ENCODE assay signal across 16 mouse cellular contexts in the genomic region with DNA sequence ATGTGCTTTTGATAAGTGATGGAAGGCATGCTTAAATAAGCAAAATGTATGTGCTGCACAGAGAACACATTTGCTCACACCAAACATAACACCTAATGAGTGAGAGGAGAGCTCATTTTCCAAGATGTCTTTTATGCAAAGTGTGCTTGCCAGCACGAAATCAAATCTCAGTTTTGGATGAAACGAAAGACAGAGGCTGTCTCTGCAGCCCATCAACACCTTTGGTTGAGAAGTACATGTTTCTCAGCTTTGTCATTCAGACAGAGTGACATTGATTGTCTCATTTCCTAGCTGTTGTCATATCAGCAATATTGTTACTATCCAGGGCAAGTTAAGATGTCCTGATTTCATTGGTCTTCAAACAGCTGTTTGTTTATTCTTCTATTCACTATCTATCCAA. TPM values are rescaled to one million over a fixed set of nuclear protein-coding genes. Genes with fewer than 3 reads are reported as not detected.
DNase-seq lines count a peak whose midpoint lies in the region; ATAC-seq and TF ChIP-seq lines count a peak whose summit lies in the region.
"Had no signal": no experiment of that assay in that cellular context is flagged by ENCODE, and none has a peak within 500 bp of the region (broad histone marks: within the 10 kb centered on the region; RNA-seq: fewer than 3 reads in every experiment).

No protein-coding gene starts in this region.

- no peak overlapping the region for H3K4me2 ChIP-seq in forebrain, embryonic 14.5 days (ENCODE audit: low read length)
- no peak overlapping the region for H3K4me2 ChIP-seq in forebrain, embryonic 12.5 days
- no peak overlapping the region for H3K4me2 ChIP-seq in forebrain, embryonic 16.5 days (ENCODE audit: low read length)
- H3K4me2 ChIP-seq: embryonic facial prominence, embryonic 12.5 days had no signal

- DNase-seq in forebrain, embryonic 14.5 days (ENCODE audit: low spot score): peak; percentile 61
- peak; percentile 74 for DNase-seq in brain, embryonic 14.5 days (ENCODE audit: low read depth)
- DNase-seq in frontal cortex, adult 2 months (ENCODE audit: extremely low spot score in 1 of 2, low spot score in 1 of 2): no peak
- DNase-seq in kidney, adult 18-20 months: no peak
- DNase-seq: adrenal gland, adult 2 months; adrenal gland, postnatal 10 days; adrenal gland, postnatal 25 days; cerebellum, adult 11-12 months; cerebellum, adult 2 months; cerebellum, adult 9-10 months; cerebellum, postnatal 10 days; cerebellum, postnatal 25 days had no signal

- H3K27me3 ChIP-seq in forebrain, embryonic 14.5 days (replicated peaks; ENCODE audit: control insufficient read depth, insufficient read depth, low read length): no peaks in the 10 kb centered on the region
- no peaks in the 10 kb centered on the region for H3K27me3 ChIP-seq in forebrain, embryonic 12.5 days
- no peaks in the 10 kb centered on the region for H3K27me3 ChIP-seq in forebrain, embryonic 16.5 days (replicated peaks; ENCODE audit: control insufficient read depth, insufficient read depth, low read length)
- H3K27me3 ChIP-seq: embryonic facial prominence, embryonic 12.5 days had no signal

- 56% methylated on average over 2 of the region's 2 CpGs for WGBS in forebrain, embryonic 14.5 days
- 69% methylated on average over 2 of the region's 2 CpGs for WGBS in forebrain, embryonic 12.5 days
- WGBS in forebrain, embryonic 16.5 days: 55% methylated on average over 2 of the region's 2 CpGs

- no peak for TF ChIP-seq POLR2A in brain, embryonic 14.5 days (IDR thresholded peaks at IDR 0.05; ENCODE audit: borderline replicate concordance, extremely low read depth, insufficient read depth, insufficient read length, poor library complexity, severe bottlenecking)

- H3K4me1 ChIP-seq in forebrain, embryonic 14.5 days (ENCODE audit: control insufficient read depth, insufficient read depth, low read length): peaks cover 4% of the 10 kb centered on the region; the same call in 1 of the 2 replicates
- no peaks in the 10 kb centered on the region for H3K4me1 ChIP-seq in forebrain, embryonic 12.5 days
- H3K4me1 ChIP-seq in forebrain, embryonic 16.5 days (replicated peaks; ENCODE audit: control insufficient read depth, insufficient read depth, low read length): peaks cover 3% of the 10 kb centered on the region; the same call in 1 of the 2 replicates
- H3K4me1 ChIP-seq: embryonic facial prominence, embryonic 10.5 days; embryonic facial prominence, embryonic 12.5 days had no signal

- ATAC-seq in forebrain, embryonic 14.5 days: peak; percentile 82
- ATAC-seq in forebrain, embryonic 12.5 days (ENCODE audit: low FRiP score): no peak
- ATAC-seq in forebrain, embryonic 16.5 days: peak; percentile 77

- H3K4me3 ChIP-seq in forebrain, embryonic 14.5 days (ENCODE audit: low read depth, low read length): no peak overlapping the region
- no peak overlapping the region for H3K4me3 ChIP-seq in forebrain, embryonic 12.5 days (replicated peaks)
- no peak overlapping the region for H3K4me3 ChIP-seq in forebrain, embryonic 16.5 days (replicated peaks; ENCODE audit: low read length)
- H3K4me3 ChIP-seq: embryonic facial prominence, embryonic 10.5 days; embryonic facial prominence, embryonic 12.5 days had no signal

- TF ChIP-seq CTCF in brain, embryonic 14.5 days (IDR thresholded peaks at IDR 0.05; ENCODE audit: borderline replicate concordance, extremely low read depth, insufficient read depth, insufficient read length): no peak

- H3K27ac ChIP-seq in forebrain, embryonic 14.5 days (ENCODE audit: low read depth, low read length): no peak overlapping the region
- no peak overlapping the region for H3K27ac ChIP-seq in forebrain, embryonic 12.5 days
- no peak overlapping the region for H3K27ac ChIP-seq in forebrain, embryonic 16.5 days (ENCODE audit: low read length)
- H3K27ac ChIP-seq: embryonic facial prominence, embryonic 10.5 days; embryonic facial prominence, embryonic 12.5 days had no signal

- no peaks in the 10 kb centered on the region for H3K9me3 ChIP-seq in forebrain, embryonic 14.5 days (replicated peaks; ENCODE audit: control insufficient read depth, low read length)
- no peaks in the 10 kb centered on the region for H3K9me3 ChIP-seq in forebrain, embryonic 12.5 days
- no peaks in the 10 kb centered on the region for H3K9me3 ChIP-seq in forebrain, embryonic 16.5 days (ENCODE audit: control insufficient read depth, low read length)
- H3K9me3 ChIP-seq: embryonic facial prominence, embryonic 10.5 days; embryonic facial prominence, embryonic 12.5 days had no signal

- no peak overlapping the region for H3K9ac ChIP-seq in forebrain, embryonic 14.5 days (ENCODE audit: low read length)
- no peak overlapping the region for H3K9ac ChIP-seq in forebrain, embryonic 12.5 days
- no peak overlapping the region for H3K9ac ChIP-seq in forebrain, embryonic 16.5 days (replicated peaks; ENCODE audit: low read depth, low read length)
- H3K9ac ChIP-seq: embryonic facial prominence, embryonic 12.5 days had no signal

- H3K36me3 ChIP-seq in forebrain, embryonic 14.5 days (ENCODE audit: control insufficient read depth, insufficient read depth, low read length): no peaks in the 10 kb centered on the region
- no peaks in the 10 kb centered on the region for H3K36me3 ChIP-seq in forebrain, embryonic 12.5 days (replicated peaks)
- no peaks in the 10 kb centered on the region for H3K36me3 ChIP-seq in forebrain, embryonic 16.5 days (ENCODE audit: control insufficient read depth, insufficient read depth)
- H3K36me3 ChIP-seq: embryonic facial prominence, embryonic 10.5 days; embryonic facial prominence, embryonic 12.5 days had no signal

RNA-seq across cellular contexts. Expression of a gene that starts 29.5 kb away (rescaled TPM):
- polyA plus RNA-seq in forebrain, embryonic 14.5 days (2014; fragmentation: Nextera tagmentation; extraction: Ambion mirVana): 28.3 and 35.2 TPM in 2 replicates
- 13.8 and 16.2 TPM in 2 replicates for polyA plus RNA-seq in forebrain, embryonic 12.5 days (2016; fragmentation: Nextera tagmentation; extraction: Ambion mirVana)
- polyA plus RNA-seq in brain, embryonic 14.5 days (2012; rRNA removed): 40.2 and 61.0 TPM in 2 replicates
- 38.1 and 44.7 TPM in 2 replicates for polyA plus RNA-seq in forebrain, embryonic 16.5 days (2015; fragmentation: Nextera tagmentation; extraction: Ambion mirVana)
- polyA plus RNA-seq in frontal cortex, adult 2 months (2012; rRNA removed): 84.3 and 94.2 TPM in 2 replicates

Comparison
In these comparisons a context has a peak if more than half of its experiments do, and no peak if none do; other contexts are left out.
1. DNase-seq: peak in forebrain, embryonic 14.5 days (single experiment) and brain, embryonic 14.5 days (single experiment); none in frontal cortex, adult 2 months (0 of 2) and kidney, adult 18-20 months (single experiment).